Mouse (Mus musculus): ENCODE results near the gene Galm.

Gene Galm

DNA sequence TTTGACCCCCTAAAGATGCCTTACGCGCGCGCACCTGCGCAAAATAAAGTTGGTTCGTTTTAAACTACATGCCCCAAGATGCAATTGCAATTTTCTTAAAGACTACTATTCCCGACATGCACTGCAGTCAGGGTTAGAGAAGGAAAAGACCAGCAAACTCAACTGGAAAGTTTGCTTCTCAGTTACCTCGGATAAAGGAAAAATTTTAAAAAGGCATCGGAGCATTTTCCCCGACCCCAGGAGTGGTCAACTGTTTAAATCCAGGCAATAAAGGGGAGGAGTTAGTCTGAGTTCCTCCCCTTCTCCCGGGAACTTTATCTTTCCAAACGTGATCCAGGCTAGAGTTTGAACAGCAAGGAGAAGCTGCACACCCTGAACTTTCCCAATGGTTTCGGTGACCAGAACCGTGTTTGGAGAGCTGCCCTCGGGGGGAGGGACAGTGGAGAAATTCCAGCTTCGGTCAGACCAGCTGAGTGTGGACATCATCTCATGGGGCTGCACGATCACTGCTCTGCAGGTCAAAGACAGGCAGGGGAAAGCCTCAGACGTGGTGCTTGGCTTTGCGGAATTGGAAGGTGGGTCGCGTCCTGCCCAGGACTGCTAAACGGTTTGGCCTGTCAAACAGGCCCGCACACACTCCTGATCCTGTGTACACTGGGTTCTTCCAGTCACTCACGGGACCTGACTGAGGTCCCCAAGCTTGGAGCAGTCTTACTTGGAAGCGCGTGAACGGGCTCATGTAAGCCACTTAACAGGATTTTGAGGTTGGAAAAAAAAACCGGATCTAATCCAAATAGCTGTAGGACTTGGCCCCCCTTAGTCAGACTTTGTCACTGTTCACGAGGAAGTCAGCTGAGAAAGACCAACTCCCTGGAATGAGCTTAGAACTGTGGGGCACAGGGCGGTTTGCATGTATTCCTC lies at the start of gene Galm:
Galm (plus strand) TSS at position 141 of the 921 bp plus-strand sequence.
- DNase-seq (ENCODE audit: low read depth in 1 of 2, low spot score in 2 of 2) = peak in 1 of 2 experiments; percentile 22

DNA sequence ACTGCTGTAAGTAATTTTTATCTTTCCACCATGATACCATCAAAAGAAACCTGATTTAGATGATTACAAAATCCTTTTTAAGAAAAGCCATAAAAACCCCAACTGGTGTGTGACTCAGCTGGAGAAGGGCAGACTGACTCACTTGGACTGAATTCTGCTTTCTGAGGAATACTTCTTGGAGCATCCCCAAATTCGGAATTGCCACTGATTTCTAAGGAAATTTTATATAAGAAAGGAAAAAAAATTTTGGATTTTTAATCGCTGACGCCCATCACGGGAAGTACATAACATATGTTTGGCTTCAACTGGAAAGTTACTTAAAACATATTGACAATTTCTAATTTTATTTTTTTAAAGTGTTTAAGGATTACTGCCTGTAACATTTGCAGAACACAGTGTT lies 48.5 kb upstream of the Galm start:
- DNase-seq (ENCODE audit: low read depth in 1 of 2, low spot score in 2 of 2) = no peak

GRCm38 (mm10) chr17:80083223-80083622 lies 44.0 kb upstream of the Galm start:
- DNase-seq (ENCODE audit: low read depth in 1 of 2, low spot score in 2 of 2) = no peak

- no peak for DNase-seq (ENCODE audit: low read depth in 1 of 2, low spot score in 2 of 2)
These were observed 42.8 kb upstream of the Galm start for GRCm38 (mm10) chr17:80084424-80084823.

DNA sequence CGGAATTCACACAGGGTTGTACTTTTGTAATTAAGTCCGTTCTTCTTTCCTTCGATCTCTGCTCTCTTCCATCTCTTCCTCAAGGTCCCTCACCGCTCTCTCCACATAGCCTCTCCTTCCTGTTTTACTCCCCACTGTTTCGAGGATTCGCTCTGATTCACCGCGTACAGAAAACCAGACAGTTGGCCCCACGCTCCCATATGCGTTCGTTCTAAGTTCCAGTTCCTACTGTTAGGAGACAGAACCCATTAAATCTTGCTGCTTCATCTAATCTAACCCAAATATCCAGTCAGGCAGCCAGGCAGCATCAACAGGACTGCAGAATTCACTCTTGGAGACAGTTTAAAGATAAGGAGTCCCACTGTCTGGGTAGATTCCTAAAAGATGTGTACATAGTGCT lies 40.7 kb upstream of the Galm start:
- no peak for DNase-seq (ENCODE audit: low read depth in 1 of 2, low spot score in 2 of 2)

DNA sequence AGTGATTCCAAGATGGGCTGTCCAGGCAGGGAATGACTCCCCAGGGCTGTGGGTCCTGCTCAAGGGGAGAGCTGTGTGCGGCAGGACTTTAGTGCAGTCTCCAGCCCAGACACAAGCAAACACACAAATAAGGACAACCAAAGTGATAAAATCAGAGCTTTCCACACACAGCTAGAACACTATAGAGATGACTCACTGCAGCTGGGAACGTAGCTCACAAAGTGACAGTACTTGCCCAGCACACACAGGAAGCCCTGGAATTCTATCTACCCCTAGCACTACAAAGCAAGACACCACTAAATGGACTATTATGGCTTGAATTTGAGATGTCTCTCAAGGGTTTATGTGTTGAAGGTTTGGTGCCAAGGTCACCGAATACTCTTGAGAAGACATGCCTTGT lies 39.1 kb upstream of the Galm start:
- DNase-seq (ENCODE audit: low read depth in 1 of 2, low spot score in 2 of 2) = no peak

DNA sequence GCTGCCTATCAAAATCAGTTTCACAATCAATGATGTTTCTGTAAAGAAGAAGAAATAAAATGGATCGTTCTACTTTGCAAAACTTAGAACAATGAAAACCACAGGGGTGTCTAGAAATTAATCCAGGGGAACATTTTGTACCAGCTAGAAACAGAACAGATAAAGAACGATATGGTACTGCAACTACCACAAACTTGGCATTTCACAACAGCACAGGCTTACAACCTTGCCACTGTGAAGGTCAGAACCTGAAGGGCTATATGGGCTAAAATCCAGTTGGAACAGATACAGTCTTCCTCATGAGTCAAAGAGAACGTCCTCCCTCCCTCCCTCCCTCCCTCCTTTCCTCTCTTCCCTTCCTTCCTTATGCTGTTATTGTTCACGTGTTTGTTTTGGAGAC lies 36.7 kb upstream of the Galm start:
- no peak for DNase-seq (ENCODE audit: low read depth in 1 of 2, low spot score in 2 of 2)

- DNase-seq (ENCODE audit: low read depth in 1 of 2, low spot score in 2 of 2) = no peak
These were observed 35.3 kb upstream of the Galm start for GRCm38 (mm10) chr17:80091879-80092549.

DNA sequence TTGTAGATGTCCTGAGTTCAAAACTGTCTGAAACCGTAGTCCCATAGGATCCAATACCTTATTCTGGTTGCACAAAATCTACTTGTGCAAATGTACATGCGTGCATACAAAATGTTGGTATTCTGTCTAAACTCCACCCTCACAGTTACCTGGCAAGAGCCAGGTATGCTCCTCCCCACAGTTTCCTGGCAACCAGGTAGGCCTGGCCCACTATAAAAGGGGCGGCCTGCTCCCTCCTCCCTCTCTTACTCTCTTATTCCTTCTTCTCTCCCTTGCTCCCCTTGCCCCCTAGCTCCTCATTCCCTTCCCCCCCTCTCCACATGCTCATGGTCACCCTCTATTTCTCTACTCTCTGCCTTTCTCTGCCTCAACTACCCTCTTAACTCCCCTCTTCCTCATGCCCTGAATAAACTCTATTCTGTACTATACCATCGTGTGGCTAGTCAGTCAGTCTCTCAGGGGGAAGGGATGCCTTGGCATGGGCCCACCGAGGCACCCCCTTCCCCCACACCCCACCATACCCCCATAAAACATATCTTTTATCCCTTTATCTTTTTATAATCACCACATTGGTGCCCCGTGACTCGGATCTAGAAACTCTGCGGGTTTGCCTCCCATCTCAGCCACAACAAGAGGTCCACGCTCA lies 31.9 kb upstream of the Galm start:
- DNase-seq (ENCODE audit: low read depth in 1 of 2, low spot score in 2 of 2) = no peak

- DNase-seq (ENCODE audit: low read depth in 1 of 2, low spot score in 2 of 2) = no peak
These were observed 31.1 kb upstream of the Galm start for GRCm38 (mm10) chr17:80096043-80096719.

DNA sequence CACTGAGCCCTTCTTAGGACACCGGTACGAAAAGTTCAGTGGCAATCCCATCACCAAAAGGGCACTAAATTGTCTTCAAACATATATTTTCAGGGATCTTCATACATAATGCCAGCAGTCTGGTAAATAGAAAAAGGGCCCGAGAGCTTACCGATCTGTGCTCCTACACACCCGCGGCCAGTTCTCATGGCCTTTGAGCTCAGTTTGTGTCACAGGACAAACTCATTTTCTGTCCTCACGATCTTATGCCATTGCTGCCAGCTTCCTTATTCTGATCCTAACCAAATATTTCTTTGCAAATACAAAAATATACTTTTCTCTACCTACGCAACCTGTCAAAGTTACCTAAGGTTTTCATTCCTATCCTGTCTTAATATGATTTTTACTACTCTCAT lies 30.6 kb upstream of the Galm start:
- DNase-seq (ENCODE audit: low read depth in 1 of 2, low spot score in 2 of 2) = no peak

DNA sequence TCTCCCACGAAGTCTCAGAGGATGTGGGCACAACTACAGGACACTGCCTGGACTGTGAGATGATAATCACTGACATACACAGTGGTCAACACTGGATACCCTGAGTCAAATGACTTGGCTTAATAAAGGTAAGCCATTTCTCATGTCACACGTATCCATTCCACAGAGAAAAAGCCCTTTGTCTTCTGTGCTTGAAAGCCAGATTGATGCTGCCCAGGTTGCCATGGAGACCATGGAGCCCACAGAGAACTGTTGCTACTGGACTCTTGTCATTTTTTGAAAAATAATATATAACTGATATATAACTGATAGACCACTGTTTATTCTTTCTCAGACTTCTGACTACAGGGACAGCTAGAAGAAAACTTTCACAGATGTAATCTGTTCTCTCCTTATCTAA lies 30.1 kb upstream of the Galm start:
- no peak for DNase-seq (ENCODE audit: low read depth in 1 of 2, low spot score in 2 of 2)

GRCm38 (mm10) chr17:80099823-80100222 lies 27.4 kb upstream of the Galm start:
- no peak for DNase-seq (ENCODE audit: low read depth in 1 of 2, low spot score in 2 of 2)

- DNase-seq (ENCODE audit: low read depth in 1 of 2, low spot score in 2 of 2) = no peak
These were observed 21.8 kb upstream of the Galm start for GRCm38 (mm10) chr17:80105348-80105978.

- peak in 1 of 2 experiments; percentile 6 for DNase-seq (ENCODE audit: low read depth in 1 of 2, low spot score in 2 of 2)
These were observed 14.5 kb upstream of the Galm start for GRCm38 (mm10) chr17:80112665-80113305.

- DNase-seq (ENCODE audit: low read depth in 1 of 2, low spot score in 2 of 2) = no peak
These were observed 13.8 kb upstream of the Galm start for GRCm38 (mm10) chr17:80113468-80113867.

DNA sequence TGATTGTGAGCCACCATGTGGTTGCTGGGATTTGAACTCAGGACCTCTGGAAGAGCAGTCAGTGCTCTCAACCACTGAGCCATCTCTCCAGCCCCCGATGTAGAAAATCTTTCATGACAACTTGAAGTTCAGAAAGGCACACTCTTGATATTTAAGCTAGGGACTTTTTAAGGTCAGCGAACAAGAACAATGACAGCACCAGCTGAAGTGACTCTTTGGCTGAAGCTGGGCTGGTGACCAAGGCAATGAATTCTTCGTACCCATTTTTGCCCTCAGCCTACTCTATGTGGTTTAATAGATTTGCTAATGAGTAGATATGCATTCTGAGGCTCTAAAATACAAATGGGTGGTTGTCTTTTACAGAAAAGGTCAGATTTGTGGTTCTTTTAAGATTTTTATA lies 6.9 kb upstream of the Galm start:
- DNase-seq (ENCODE audit: low read depth in 1 of 2, low spot score in 2 of 2) = no peak

GRCm38 (mm10) chr17:80121833-80122232 lies 5.4 kb upstream of the Galm start:
- no peak for DNase-seq (ENCODE audit: low read depth in 1 of 2, low spot score in 2 of 2)

- no peak for DNase-seq (ENCODE audit: low read depth in 1 of 2, low spot score in 2 of 2)
These were observed 2.1 kb upstream of the Galm start for GRCm38 (mm10) chr17:80124985-80125750.

DNA sequence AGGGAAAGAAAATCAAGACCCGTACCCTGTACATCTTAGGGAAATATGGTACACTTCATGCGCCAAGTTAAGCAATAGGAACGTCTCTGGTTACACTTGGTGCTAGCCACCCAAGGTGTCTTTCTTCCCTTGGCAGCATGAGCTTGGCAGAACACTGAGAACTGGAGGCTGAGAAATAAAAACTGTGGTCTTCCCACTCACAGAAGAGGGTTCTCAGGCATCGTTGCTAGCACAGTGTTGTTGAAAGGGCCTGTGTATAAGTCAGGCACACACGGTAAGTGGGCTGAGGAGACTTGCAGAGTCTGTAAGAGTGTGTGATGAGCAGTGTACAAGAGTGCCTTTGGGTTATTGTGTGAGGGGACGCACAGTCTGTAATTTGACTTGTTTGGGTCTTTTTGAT lies 1.1 kb upstream of the Galm start:
- DNase-seq (ENCODE audit: low read depth in 1 of 2, low spot score in 2 of 2) = no peak
